Mouse (Mus musculus) G1E (cell line): ENCODE measurements around the gene Erc1. TPM values are rescaled to one million over a fixed set of nuclear protein-coding genes. Genes with fewer than 3 reads are reported as not detected.

Experiments
- ATAC-seq: 2 replicates; pipeline ENCODE4 v1.8.0; 2016; ENCODE audit warnings: mild to moderate bottlenecking; ENCODE audit not compliant: insufficient number of reproducible peaks, poor library complexity, low FRiP score, severe bottlenecking; ENCODE audit errors: extremely low read depth
- DNase-seq: peaks from one replicate; pipeline ENCODE4 v3.0.0; 2012; ENCODE audit warnings: low spot score
- H3K27me3 ChIP-seq: 2 replicates; pipeline ENCODE4 v1.6.1; 2012; ENCODE audit warnings: mild to moderate bottlenecking, low read length, inconsistent platforms; ENCODE audit not compliant: insufficient read depth
- H3K36me3 ChIP-seq: replicated peaks from 2 replicates; pipeline ENCODE3; 2012; ENCODE audit warnings: mild to moderate bottlenecking, inconsistent platforms
- H3K4me1 ChIP-seq: 2 replicates; pipeline ENCODE4 v1.6.1; 2012; ENCODE audit warnings: low read depth, low read length, inconsistent platforms, mixed read lengths; ENCODE audit not compliant: insufficient read depth
- H3K4me3 ChIP-seq: 2 replicates; pipeline ENCODE4 v1.5.1; 2012; ENCODE audit warnings: low read depth, mild to moderate bottlenecking, inconsistent platforms, low read length, moderate library complexity, mixed read lengths
- H3K9me3 ChIP-seq: replicated peaks from 2 replicates; pipeline ENCODE4 v1.6.1; 2012; ENCODE audit warnings: inconsistent platforms
- CTCF ChIP-seq: IDR thresholded peaks from 2 replicates; pipeline ENCODE4 v1.5.1; 2012; ENCODE audit warnings: low read depth, low read length, inconsistent platforms, mixed read lengths
- GATA1 ChIP-seq: IDR thresholded peaks from 2 replicates; pipeline ENCODE4 v1.6.1; 2012; ENCODE audit warnings: borderline replicate concordance, low read length, inconsistent platforms, mixed read lengths
- GATA2 ChIP-seq: IDR thresholded peaks from 2 replicates; pipeline ENCODE4 v1.6.1; 2012; ENCODE audit warnings: low read depth, low read length, inconsistent platforms, borderline replicate concordance
- POLR2AphosphoS5 ChIP-seq: IDR thresholded peaks from 2 replicates; pipeline ENCODE4 v1.6.1; 2012; ENCODE audit warnings: low read depth, low read length, inconsistent platforms; ENCODE audit not compliant: insufficient replicate concordance
- TAL1 ChIP-seq: conservative IDR thresholded peaks from 2 replicates; pipeline ENCODE4 v1.6.1; 2012; ENCODE audit warnings: low read depth, low read length, inconsistent platforms, mixed read lengths
- polyA plus RNA-seq: library from polyadenylated mRNA; stranded (reverse); fragments of >175 nt; gene quantifications from 2 replicates; pipeline ENCODE4 v1.2.3, GENCODE M21; 2012
- total RNA-seq, 2 experiments: library from RNA; stranded (forward) in 1 of 2; stranded (reverse) in 1 of 2; fragments of 200-1000 nt in 1 of 2; fragments of >200 nt in 1 of 2; fragmentation: Nextera tagmentation in 1 of 2; gene quantifications; 2 replicates each; pipeline ENCODE4 v1.2.3; 2014 to 2017

The Erc1 gene
- total and polyA plus RNA-seq, 3 experiments, result 2.9 to 21.4 (median 14.4) TPM

GRCm38 (mm10) chr6:119590872-119591271 lies 257.1 kb downstream of the Erc1 start:
- ATAC-seq (no peak), DNase-seq (no peak)
- TF ChIP-seq TAL1 (no peak), GATA1 (no peak), GATA2 (no peak), CTCF (no peak), POLR2AphosphoS5 (no peak)
- Histone ChIP-seq H3K4me3 (no peak overlapping the region), H3K36me3 (peaks cover 22% of the 10 kb centered on the region), H3K4me1 (no peaks in the 10 kb centered on the region), H3K27me3 (no peaks in the 10 kb centered on the region), H3K9me3 (no peaks in the 10 kb centered on the region)

- Histone ChIP-seq H3K9me3 (no peaks in the 10 kb centered on the region), H3K4me3 (no peak overlapping the region), H3K4me1 (no peaks in the 10 kb centered on the region), H3K36me3 (peaks cover 21% of the 10 kb centered on the region), H3K27me3 (no peaks in the 10 kb centered on the region)
- no peak for DNase-seq
- TF ChIP-seq POLR2AphosphoS5 (no peak), GATA2 (no peak), GATA1 (no peak), TAL1 (no peak), CTCF (no peak)
- ATAC-seq, result no peak
Observed at GRCm38 (mm10) chr6:119587897-119588296, 260.1 kb downstream of the Erc1 start.

GRCm38 (mm10) chr6:119587454-119587853 lies 260.5 kb downstream of the Erc1 start:
- Histone ChIP-seq H3K4me1 (no peaks in the 10 kb centered on the region), H3K27me3 (no peaks in the 10 kb centered on the region), H3K4me3 (no peak overlapping the region), H3K9me3 (no peaks in the 10 kb centered on the region), H3K36me3 (peaks cover 22% of the 10 kb centered on the region)
- no peak for ATAC-seq
- DNase-seq, result no peak
- TF ChIP-seq GATA2, result no peak
- no peak for TF ChIP-seq TAL1
- no peak for TF ChIP-seq POLR2AphosphoS5
- no peak for TF ChIP-seq CTCF
- no peak for TF ChIP-seq GATA1

- ATAC-seq, result no peak
- DNase-seq, result no peak
Observed at GRCm38 (mm10) chr6:119585652-119586375, 262.2 kb downstream of the Erc1 start.

GRCm38 (mm10) chr6:119584061-119584460 lies 263.9 kb downstream of the Erc1 start:
- no peak for DNase-seq
- H3K4me1 ChIP-seq, result no peaks in the 10 kb centered on the region
- no peaks in the 10 kb centered on the region for H3K9me3 ChIP-seq
- no peak overlapping the region for H3K4me3 ChIP-seq
- TF ChIP-seq GATA1 (no peak), GATA2 (no peak), POLR2AphosphoS5 (no peak), CTCF (no peak), TAL1 (no peak)
- peaks cover 10% of the 10 kb centered on the region for H3K36me3 ChIP-seq
- no peak for ATAC-seq
- H3K27me3 ChIP-seq, result no peaks in the 10 kb centered on the region

More at GRCm38 (mm10) chr6:119585652-119586375, 262.2 kb downstream of the Erc1 start:
- no peaks in the 10 kb centered on the region for H3K4me1 ChIP-seq
- TF ChIP-seq GATA1 (no peak), GATA2 (no peak), CTCF (no peak), POLR2AphosphoS5 (no peak), TAL1 (no peak)
- no peaks in the 10 kb centered on the region for H3K27me3 ChIP-seq
- no peaks in the 10 kb centered on the region for H3K9me3 ChIP-seq
- peaks cover 16% of the 10 kb centered on the region for H3K36me3 ChIP-seq
- no peak overlapping the region for H3K4me3 ChIP-seq

GRCm38 (mm10) chr6:119583165-119583564 lies 264.8 kb downstream of the Erc1 start:
- DNase-seq (no peak), ATAC-seq (no peak)
- TF ChIP-seq CTCF (no peak), POLR2AphosphoS5 (no peak), GATA2 (no peak), TAL1 (no peak), GATA1 (no peak)
- Histone ChIP-seq H3K9me3 (no peaks in the 10 kb centered on the region), H3K36me3 (peaks cover 10% of the 10 kb centered on the region), H3K27me3 (no peaks in the 10 kb centered on the region), H3K4me1 (no peaks in the 10 kb centered on the region), H3K4me3 (no peak overlapping the region)
